Mouse (Mus musculus) MEL (cell line): ENCODE data around the gene Vwa8.

Experiments
- CTCF ChIP-seq, 3 experiments: IDR thresholded peaks in 2 of 3; conservative IDR thresholded peaks in 1 of 3; 2 replicates each; pipeline ENCODE4 v1.5.1; 2011 to 2012; ENCODE audit warnings: low read length in 3 of 3, low read depth in 2 of 3, mild to moderate bottlenecking in 2 of 3, improper control_type of control experiment in 1 of 3, inconsistent platforms in 1 of 3, mixed read lengths in 1 of 3, moderate library complexity in 1 of 3; ENCODE audit not compliant: control insufficient read depth in 1 of 3, insufficient read depth in 1 of 3, poor library complexity in 1 of 3, severe bottlenecking in 1 of 3
- E2F4 ChIP-seq: IDR thresholded peaks from 2 replicates; pipeline ENCODE4 v1.6.1; 2011; ENCODE audit warnings: low read depth, low read length, improper control_type of control experiment, borderline replicate concordance
- ELF1 ChIP-seq: IDR thresholded peaks from 2 replicates; pipeline ENCODE4 v1.6.1; 2014; ENCODE audit warnings: low read depth, mild to moderate bottlenecking, inconsistent platforms, low read length, improper control_type of control experiment, moderate library complexity
- MAFK ChIP-seq: IDR thresholded peaks from 2 replicates; pipeline ENCODE4 v1.6.1; 2011; ENCODE audit warnings: low read depth, mild to moderate bottlenecking, low read length, improper control_type of control experiment, borderline replicate concordance

DNA sequence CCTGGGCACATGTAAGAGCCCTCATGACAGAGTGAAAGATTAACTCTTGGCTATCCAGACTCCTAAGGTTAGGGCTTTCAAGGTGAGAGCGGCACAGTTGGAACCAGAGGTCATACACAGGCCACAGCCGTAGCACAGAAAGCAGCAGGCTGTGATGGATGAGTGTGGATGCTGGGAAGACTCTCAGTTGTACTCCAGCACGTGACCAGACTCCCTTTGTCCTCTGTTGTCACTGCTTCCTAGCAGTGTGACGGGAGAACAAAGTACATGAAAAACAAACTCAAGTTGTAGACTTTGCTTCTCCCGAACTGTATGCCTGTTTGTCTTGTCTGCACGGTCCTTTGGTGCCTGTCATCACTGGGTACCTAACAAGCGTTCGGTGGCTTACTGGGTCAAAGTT is 1.8 kb downstream of the Vwa8 start:
- TF ChIP-seq MAFK (no peak), CTCF (IDR thresholded peaks at IDR 0.05 in 2 of 3, conservative IDR thresholded peaks at IDR 0.05 in 1 of 3; ENCODE audit: control insufficient read depth in 1 of 3, insufficient read depth in 1 of 3, low read depth in 2 of 3, low read length in 3 of 3, poor library complexity in 1 of 3, severe bottlenecking in 1 of 3) (no peak), ELF1 (no peak), E2F4 (no peak)
